Mouse (Mus musculus): ENCODE measurements at regions not wholly inside any gene's neighbourhood (a gene's known extent, or its start where the extent isn't known, plus 50 kb on each side); places are given as distances from the start of the nearest gene placed in this dataset.

DNA sequence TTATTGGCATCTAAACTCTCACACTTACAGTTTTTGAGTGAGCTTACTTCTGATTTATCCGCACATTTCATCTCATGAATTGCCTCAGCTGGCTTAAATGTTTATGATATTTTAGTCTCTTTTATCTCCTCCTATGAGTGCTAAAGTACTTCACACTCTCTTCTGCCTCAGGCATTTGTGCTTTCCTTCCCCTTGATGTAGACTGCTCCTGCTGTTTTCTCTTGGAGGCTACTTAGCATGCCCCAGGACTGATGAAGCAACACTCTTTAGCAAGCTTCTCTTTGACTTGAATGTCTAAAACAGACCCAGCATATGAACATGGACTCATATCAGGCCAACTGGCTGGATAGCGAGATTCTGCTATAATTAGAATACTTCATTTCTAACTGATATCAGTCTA is 882.8 kb downstream of the Tecrl start:
- no peak overlapping the region for H3K4me2 ChIP-seq
- ATAC-seq (ENCODE audit: low FRiP score), result no peak
- no peak overlapping the region for H3K9ac ChIP-seq
- H3K4me3 ChIP-seq, result no peak overlapping the region
- WGBS, result 85% methylated on average over 2 of the region's 2 CpGs
- no peaks in the 10 kb centered on the region for H3K4me1 ChIP-seq (replicated peaks)
- no peaks in the 10 kb centered on the region for H3K27me3 ChIP-seq
- H3K36me3 ChIP-seq, result no peaks in the 10 kb centered on the region
- H3K27ac ChIP-seq, result no peak overlapping the region
- H3K9me3 ChIP-seq, result no peaks in the 10 kb centered on the region

- Histone ChIP-seq H3K4me2 (no peak overlapping the region), H3K27me3 (no peaks in the 10 kb centered on the region), H3K9me3 (no peaks in the 10 kb centered on the region), H3K4me3 (no peak overlapping the region), H3K36me3 (no peaks in the 10 kb centered on the region), H3K27ac (no peak overlapping the region), H3K4me1 (replicated peaks) (no peaks in the 10 kb centered on the region), H3K9ac (no peak overlapping the region)
- ATAC-seq (ENCODE audit: low FRiP score), result no peak
- 97% methylated on average over 2 of the region's 2 CpGs for WGBS
Measured at GRCm38 (mm10) chr5:82464272-82464671, 890.7 kb downstream of the Tecrl start.

DNA sequence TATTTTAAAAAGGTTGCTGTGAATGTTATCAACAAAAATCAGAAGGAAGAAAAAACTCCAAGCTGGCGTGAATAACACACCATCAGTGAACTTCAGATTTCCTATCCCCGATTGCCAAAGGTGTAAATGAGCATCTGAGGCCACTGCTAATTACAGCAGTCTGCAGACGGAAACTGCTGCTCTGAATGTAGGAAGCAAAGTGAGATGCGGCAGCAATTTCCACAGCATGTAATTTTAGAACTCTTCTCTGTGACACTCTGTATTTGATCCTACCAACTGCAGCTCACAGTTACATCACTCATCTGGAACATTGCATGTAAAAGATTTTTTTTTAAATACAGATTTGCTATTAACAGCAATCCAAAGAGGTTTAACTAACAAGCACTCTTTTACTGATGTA is 913.7 kb downstream of the Tecrl start:
- Histone ChIP-seq H3K9ac (no peak overlapping the region), H3K36me3 (no peaks in the 10 kb centered on the region), H3K27me3 (no peaks in the 10 kb centered on the region), H3K27ac (no peak overlapping the region), H3K4me3 (no peak overlapping the region), H3K4me2 (no peak overlapping the region), H3K4me1 (replicated peaks) (no peaks in the 10 kb centered on the region), H3K9me3 (no peaks in the 10 kb centered on the region)
- 77% methylated on average over 4 of the region's 4 CpGs for WGBS
- no peak for ATAC-seq (ENCODE audit: low FRiP score)

DNA sequence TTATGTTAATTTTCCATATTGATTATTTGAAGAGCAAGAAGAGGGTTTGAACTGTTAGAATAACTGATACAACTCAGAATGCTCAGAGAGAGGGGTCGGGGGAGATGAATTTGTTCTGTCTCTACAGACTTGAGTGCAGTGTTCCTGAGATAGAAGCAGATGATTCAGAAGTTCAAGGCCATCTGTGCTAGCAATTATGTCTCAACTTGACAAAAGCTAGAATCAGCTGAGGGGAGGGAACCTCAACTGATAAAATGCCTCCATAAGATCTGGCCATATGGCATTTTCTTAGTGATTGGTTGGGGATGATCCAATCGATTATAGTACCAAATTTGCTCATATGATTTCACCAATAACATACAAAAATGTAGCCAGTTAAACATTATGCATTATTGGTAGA is 914.9 kb downstream of the Tecrl start:
- Histone ChIP-seq H3K36me3 (no peaks in the 10 kb centered on the region), H3K4me1 (replicated peaks) (no peaks in the 10 kb centered on the region), H3K4me3 (no peak overlapping the region), H3K9ac (no peak overlapping the region), H3K4me2 (no peak overlapping the region), H3K9me3 (no peaks in the 10 kb centered on the region), H3K27ac (no peak overlapping the region), H3K27me3 (no peaks in the 10 kb centered on the region)
- no peak for ATAC-seq (ENCODE audit: low FRiP score)
- WGBS, result 85% methylated on average over 2 of the region's 2 CpGs

DNA sequence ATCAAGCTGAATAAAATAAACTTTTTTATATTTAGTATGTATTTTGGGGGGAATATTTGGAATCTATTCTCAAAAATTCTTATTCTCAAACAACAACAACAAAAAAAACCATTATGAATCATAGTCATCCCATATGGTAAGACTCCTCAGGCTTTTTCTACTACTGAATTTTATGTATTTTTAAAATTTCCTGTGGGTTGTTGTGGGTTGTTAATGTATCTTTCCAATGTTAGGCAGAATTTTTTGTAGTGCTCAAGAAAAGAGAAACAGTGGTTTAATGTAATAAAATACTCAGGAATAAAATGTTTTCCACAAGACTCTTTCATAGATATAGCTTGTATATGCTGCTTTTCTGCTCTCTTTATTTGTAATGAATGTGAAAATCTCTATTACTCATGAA is 934.6 kb downstream of the Tecrl start:
- no peak overlapping the region for H3K27ac ChIP-seq
- no peak overlapping the region for H3K4me3 ChIP-seq
- no peaks in the 10 kb centered on the region for H3K27me3 ChIP-seq
- H3K36me3 ChIP-seq, result no peaks in the 10 kb centered on the region
- no peak for ATAC-seq (ENCODE audit: low FRiP score)
- H3K4me2 ChIP-seq, result no peak overlapping the region
- H3K9me3 ChIP-seq, result no peaks in the 10 kb centered on the region
- H3K9ac ChIP-seq, result no peak overlapping the region
- no peaks in the 10 kb centered on the region for H3K4me1 ChIP-seq (replicated peaks)

GRCm38 (mm10) chr5:82396632-82397234 is 958.3 kb downstream of the Tecrl start:
- Histone ChIP-seq H3K27me3 (no peaks in the 10 kb centered on the region), H3K27ac (no peak overlapping the region), H3K9me3 (no peaks in the 10 kb centered on the region), H3K4me2 (no peak overlapping the region), H3K4me3 (no peak overlapping the region), H3K4me1 (replicated peaks) (no peaks in the 10 kb centered on the region), H3K36me3 (no peaks in the 10 kb centered on the region), H3K9ac (no peak overlapping the region)
- ATAC-seq (ENCODE audit: low FRiP score), result no peak
- 64% methylated on average over 5 of the region's 5 CpGs for WGBS

- no peaks in the 10 kb centered on the region for H3K36me3 ChIP-seq
- H3K4me1 ChIP-seq (replicated peaks), result no peaks in the 10 kb centered on the region
- H3K27me3 ChIP-seq, result no peaks in the 10 kb centered on the region
- no peak overlapping the region for H3K27ac ChIP-seq
- no peak overlapping the region for H3K4me3 ChIP-seq
- H3K9ac ChIP-seq, result no peak overlapping the region
- WGBS, result 78% methylated on average over 3 of the region's 3 CpGs
- no peak overlapping the region for H3K4me2 ChIP-seq
- H3K9me3 ChIP-seq, result no peaks in the 10 kb centered on the region
- ATAC-seq (ENCODE audit: low FRiP score), result no peak
Measured at GRCm38 (mm10) chr5:82361624-82362023, 993.4 kb downstream of the Tecrl start.

GRCm38 (mm10) chr5:82356336-82356735 is 998.7 kb downstream of the Tecrl start:
- no peak for ATAC-seq (ENCODE audit: low FRiP score)
- WGBS, result 88% methylated on average over 5 of the region's 5 CpGs
- H3K9ac ChIP-seq, result no peak overlapping the region
- H3K4me1 ChIP-seq (replicated peaks), result no peaks in the 10 kb centered on the region
- no peak overlapping the region for H3K4me2 ChIP-seq
- H3K27me3 ChIP-seq, result no peaks in the 10 kb centered on the region
- no peaks in the 10 kb centered on the region for H3K9me3 ChIP-seq
- no peaks in the 10 kb centered on the region for H3K36me3 ChIP-seq
- H3K27ac ChIP-seq, result no peak overlapping the region
- H3K4me3 ChIP-seq, result no peak overlapping the region

GRCm38 (mm10) chr5:82351089-82351488 is 1003.9 kb downstream of the Tecrl start:
- Histone ChIP-seq H3K4me3 (no peak overlapping the region), H3K4me1 (replicated peaks) (0 out of 2 replicates have a peak, but pooled peaks cover 3% of the 10 kb centered on the region), H3K9ac (no peak overlapping the region), H3K27me3 (no peaks in the 10 kb centered on the region), H3K4me2 (no peak overlapping the region), H3K27ac (no peak overlapping the region), H3K9me3 (no peaks in the 10 kb centered on the region), H3K36me3 (no peaks in the 10 kb centered on the region)
- 94% methylated on average over 2 of the region's 2 CpGs for WGBS
- ATAC-seq (ENCODE audit: low FRiP score), result no peak

GRCm38 (mm10) chr5:82346672-82347071 is 1008.3 kb downstream of the Tecrl start:
- no peaks in the 10 kb centered on the region for H3K9me3 ChIP-seq
- peak; percentile 65; the same call in 1 of the 2 replicates for ATAC-seq (ENCODE audit: low FRiP score)
- 7% methylated on average over 7 of the region's 7 CpGs for WGBS
- H3K36me3 ChIP-seq, result no peaks in the 10 kb centered on the region
- no peak overlapping the region for H3K4me2 ChIP-seq
- H3K4me1 ChIP-seq (replicated peaks), result 0 out of 2 replicates have a peak, but pooled peaks cover 3% of the 10 kb centered on the region
- H3K27me3 ChIP-seq, result no peaks in the 10 kb centered on the region
- H3K27ac ChIP-seq, result no peak overlapping the region
- no peak overlapping the region for H3K4me3 ChIP-seq
- H3K9ac ChIP-seq, result no peak overlapping the region

- no peak overlapping the region for H3K4me3 ChIP-seq
- H3K27me3 ChIP-seq, result no peaks in the 10 kb centered on the region
- WGBS, result 83% methylated on average over 4 of the region's 4 CpGs
- H3K9me3 ChIP-seq, result no peaks in the 10 kb centered on the region
- H3K27ac ChIP-seq, result no peak overlapping the region
- no peaks in the 10 kb centered on the region for H3K4me1 ChIP-seq (replicated peaks)
- no peak overlapping the region for H3K4me2 ChIP-seq
- no peak for ATAC-seq (ENCODE audit: low FRiP score)
- H3K36me3 ChIP-seq, result no peaks in the 10 kb centered on the region
- H3K9ac ChIP-seq, result no peak overlapping the region
Measured at GRCm38 (mm10) chr5:82324354-82324753, 1030.6 kb downstream of the Tecrl start.

DNA sequence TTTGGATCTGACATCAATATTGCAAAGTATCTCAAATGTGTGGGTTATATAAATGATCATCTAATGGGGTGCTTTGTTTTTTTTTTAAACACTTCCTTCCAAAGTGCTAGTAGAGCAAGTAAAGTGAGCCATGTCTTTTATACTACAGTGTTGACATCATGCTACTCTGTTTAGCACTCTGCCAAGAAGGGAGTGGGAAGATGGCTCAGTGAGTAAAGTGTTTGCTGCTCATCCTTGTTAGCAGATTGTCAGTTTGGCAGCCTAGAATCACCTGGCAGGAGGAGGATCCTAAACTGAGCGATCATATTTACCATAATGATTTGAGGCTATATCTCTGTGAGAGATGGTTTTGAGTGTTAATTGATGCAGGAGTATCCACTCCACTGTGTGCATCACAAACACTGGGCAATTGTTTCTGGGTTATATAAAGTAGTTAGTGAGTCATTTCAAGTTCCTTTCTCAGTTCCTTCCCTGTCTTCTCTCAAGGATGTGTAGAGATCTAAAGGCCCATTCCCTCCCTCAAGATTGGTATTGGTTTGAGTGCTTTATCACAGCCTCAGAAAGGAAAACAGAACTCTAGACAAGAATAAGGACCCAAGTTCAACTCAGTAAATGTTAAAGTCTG is 1035.2 kb downstream of the Tecrl start:
- Histone ChIP-seq H3K9me3 (no peaks in the 10 kb centered on the region), H3K27me3 (no peaks in the 10 kb centered on the region), H3K27ac (no peak overlapping the region), H3K36me3 (no peaks in the 10 kb centered on the region), H3K4me2 (no peak overlapping the region), H3K4me3 (no peak overlapping the region), H3K9ac (no peak overlapping the region), H3K4me1 (replicated peaks) (no peaks in the 10 kb centered on the region)
- no peak for ATAC-seq (ENCODE audit: low FRiP score)
- 91% methylated on average over 1 of the region's 1 CpGs for WGBS

DNA sequence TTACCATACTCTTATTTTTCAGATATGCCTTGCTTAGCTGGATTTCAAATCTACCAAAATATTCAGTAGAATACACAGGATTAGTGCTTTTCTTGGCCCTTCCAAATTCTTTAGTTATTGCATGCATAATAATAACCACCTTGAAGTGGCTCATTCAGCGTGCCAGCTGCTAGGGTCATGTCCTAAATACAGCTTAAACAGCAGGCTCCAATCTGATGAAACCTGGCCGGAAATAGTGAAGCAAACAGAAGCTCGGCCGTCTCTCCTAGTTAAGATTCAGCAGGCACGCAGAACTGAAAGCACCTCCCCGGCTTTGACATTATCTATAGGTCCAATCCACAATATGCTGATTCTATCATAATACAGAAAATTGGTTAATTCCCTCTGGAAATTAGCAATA is 1042.9 kb downstream of the Tecrl start:
- ATAC-seq (ENCODE audit: low FRiP score), result no peak
- 25% methylated on average over 6 of the region's 6 CpGs for WGBS
- Histone ChIP-seq H3K4me1 (replicated peaks) (peaks cover 2% of the 10 kb centered on the region; the same call in 1 of the 2 replicates), H3K4me2 (no peak overlapping the region), H3K27me3 (no peaks in the 10 kb centered on the region), H3K36me3 (no peaks in the 10 kb centered on the region), H3K9ac (no peak overlapping the region), H3K27ac (0 out of 2 replicates have a peak overlapping the region, but pooled peaks have one; percentile 48), H3K4me3 (no peak overlapping the region), H3K9me3 (no peaks in the 10 kb centered on the region)
